Mouse (Mus musculus): ENCODE data around the gene Ckap2l.
A peak's percentile ranks its signal among the peaks of the same experiment; 100 is the strongest.

Gene Ckap2l

DNA sequence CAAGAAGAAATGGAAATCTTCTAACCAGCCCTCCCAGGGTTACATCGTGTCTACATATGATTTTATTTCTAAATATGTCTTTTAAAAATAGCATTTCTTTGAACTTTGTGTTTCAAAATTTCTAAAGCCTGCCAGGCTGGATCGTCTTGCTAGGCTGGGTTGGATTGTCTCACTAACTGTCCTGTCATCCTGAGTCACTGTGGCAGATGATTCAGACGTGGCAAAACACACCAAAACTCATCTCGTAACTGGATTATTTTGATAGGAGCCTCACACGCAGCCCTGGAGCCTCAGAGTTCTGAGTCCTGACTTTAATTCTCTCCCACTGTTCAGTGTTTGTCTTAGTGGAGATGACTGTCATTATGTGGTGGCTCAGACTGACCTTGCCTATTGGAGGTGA lies 33.9 kb downstream of the Ckap2l start:
- DNase-seq (ENCODE audit: low read depth, low spot score): no peak

DNA sequence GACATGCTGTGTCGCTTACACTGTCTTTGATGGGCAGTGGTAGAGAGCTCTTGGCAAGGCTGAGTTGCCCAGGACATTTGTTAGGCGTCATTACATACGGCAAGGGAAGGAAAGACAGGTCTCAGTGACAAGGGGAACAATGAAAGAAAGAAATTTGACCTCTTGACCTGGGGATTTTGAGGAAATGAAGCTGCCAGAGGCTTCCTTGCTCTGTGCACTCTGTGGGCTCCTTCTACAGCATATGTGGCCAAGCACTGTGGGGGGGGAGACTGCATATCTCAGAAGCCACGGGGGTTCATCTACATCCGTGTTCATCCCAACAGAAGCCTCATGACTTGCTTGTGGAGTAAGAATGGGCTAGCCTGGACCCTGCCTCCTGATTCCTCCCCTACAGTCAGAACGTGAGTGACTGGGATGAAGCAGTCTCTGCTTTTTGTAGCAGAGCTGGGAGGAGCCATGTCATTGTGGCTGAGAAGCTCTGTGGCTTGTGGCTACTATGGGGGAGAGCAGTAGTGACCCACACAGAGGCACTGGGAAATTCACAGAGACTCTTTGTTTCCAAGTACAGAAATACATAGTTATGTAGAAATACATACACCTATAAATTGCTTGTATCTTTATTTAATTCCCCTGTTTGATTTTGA lies 35.7 kb downstream of the Ckap2l start:
- no peak for DNase-seq (ENCODE audit: low read depth, low spot score)

DNA sequence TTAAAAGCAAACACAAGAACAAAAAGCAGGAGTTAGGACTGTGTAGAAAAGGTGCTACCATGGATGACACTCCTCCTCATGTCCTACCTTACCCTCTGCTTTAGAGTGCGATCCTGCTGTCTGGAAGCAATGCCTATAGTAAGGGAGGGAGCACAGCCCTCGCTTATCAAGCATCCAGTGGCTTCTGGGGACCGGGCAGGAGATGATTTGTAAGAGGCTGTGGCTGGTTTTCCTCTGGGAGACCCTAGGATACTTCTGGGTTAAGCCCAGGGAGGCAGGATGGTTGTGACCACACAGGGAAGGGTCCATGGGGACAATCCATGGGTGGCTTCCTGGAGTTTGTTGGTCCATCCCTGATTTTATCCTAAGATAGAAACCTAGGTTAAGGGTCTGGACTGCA lies 36.4 kb downstream of the Ckap2l start:
- no peak for DNase-seq (ENCODE audit: low read depth, low spot score)

DNA sequence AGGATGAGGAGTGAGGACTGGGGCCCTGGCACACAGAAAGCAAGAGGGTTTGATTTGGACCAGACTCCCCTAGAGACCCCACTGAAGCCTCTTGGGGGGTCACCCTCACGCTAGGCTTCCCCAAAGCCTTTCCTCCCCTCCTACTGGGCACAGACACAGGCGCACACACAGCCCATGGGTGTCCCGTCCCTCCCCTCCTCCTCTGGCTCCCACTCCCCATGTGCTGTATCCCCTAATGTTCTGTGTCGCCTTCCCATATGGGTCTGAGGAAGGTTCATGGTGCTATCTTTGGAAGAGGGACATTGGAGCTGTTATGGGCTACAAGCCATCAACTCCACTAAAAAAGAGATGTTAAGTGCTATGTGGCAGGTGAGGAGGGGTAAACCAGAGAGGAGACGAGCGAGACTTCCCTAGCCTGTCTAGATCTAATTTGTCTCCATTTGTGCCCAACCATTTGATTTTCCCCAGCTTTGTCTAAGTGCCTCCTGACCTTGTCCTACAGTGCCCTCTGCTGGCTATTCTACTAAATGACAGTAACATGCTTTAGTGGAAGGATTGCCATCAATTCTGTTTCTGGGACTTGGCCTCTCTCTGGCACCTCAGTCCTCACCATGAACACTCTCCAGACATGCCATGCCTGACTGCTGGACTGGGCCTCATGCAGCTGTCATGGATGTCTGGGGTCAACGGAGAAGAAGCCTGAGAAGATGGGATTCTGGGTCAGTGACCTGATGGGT lies 38.4 kb downstream of the Ckap2l start:
- DNase-seq (ENCODE audit: low read depth, low spot score): peak; percentile 87

DNA sequence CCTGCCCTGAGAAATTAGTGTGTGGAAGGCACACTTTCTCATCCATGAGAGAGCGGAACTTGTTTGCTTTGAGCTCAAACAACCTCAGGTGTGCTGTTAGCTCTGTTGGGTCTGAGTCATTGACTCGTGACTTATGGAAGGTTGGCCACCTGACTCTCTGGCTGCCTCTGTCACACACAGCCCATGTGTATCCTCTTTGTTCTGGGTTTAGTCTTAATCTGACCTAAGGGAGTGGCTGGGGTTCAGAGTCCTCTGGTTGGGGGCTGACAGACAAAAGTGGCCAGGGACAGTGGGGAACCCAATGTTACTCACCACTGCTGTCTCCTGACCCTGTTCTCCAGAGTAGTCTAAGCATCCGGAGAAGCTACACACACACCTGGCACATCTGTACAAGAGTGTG lies 39.0 kb downstream of the Ckap2l start:
- no peak for DNase-seq (ENCODE audit: low read depth, low spot score)

DNA sequence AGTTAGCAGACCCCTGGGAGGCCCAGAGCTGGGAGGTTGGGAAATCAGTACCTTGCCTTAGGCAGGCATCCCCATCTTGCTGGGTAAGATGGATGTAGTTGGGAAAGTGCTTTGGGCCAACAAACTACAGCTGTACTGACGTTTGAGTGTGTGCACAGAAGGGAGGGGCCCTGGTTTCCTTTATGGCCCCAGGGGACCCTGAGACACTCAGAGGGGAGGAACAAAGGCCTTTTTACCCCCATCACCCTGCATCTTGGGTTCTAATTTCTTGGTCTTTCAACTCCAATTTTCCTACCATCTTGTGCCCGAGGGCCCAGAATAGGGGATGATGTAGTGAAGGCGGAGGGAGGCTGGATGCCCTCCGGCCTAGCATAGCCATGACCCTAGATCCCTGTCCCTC lies 41.0 kb downstream of the Ckap2l start:
- no peak for DNase-seq (ENCODE audit: low read depth, low spot score)

DNA sequence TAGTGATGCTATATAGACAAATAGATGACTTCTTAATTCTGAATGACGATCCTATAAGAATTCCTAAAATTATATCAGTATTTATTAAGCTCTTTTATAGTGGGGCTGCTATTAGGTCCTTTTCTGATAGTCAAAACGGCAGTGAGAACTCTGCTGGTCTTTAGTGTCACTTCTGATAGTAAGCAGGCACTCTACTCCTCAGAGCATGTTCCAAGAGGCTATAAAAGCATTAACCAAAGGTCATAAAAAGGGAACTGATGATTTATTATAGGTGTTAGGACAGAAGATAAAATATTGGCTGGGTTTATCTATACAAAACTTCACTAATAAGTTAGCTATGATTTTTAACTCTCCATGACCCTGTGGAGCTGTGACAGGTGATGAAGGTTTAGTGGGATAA lies 42.9 kb downstream of the Ckap2l start:
- no peak for DNase-seq (ENCODE audit: low read depth, low spot score)

DNA sequence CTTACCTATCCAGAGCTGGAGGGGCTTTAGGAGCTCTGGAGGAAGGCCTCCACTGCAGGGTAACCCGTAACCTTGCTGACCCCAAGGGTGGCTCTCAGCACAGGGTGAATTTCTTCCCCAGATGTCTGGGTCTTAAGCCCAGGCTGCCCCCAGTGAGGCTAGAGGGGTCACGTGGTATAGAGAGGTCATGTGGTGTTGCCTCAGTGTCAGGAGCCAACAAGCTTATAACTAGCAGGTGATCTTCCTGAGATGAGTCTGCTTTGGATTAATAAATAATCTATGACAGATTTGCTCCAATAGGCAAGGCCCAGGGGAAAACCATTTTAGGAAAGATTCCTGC lies 43.4 kb downstream of the Ckap2l start:
- no peak for DNase-seq (ENCODE audit: low read depth, low spot score)

DNA sequence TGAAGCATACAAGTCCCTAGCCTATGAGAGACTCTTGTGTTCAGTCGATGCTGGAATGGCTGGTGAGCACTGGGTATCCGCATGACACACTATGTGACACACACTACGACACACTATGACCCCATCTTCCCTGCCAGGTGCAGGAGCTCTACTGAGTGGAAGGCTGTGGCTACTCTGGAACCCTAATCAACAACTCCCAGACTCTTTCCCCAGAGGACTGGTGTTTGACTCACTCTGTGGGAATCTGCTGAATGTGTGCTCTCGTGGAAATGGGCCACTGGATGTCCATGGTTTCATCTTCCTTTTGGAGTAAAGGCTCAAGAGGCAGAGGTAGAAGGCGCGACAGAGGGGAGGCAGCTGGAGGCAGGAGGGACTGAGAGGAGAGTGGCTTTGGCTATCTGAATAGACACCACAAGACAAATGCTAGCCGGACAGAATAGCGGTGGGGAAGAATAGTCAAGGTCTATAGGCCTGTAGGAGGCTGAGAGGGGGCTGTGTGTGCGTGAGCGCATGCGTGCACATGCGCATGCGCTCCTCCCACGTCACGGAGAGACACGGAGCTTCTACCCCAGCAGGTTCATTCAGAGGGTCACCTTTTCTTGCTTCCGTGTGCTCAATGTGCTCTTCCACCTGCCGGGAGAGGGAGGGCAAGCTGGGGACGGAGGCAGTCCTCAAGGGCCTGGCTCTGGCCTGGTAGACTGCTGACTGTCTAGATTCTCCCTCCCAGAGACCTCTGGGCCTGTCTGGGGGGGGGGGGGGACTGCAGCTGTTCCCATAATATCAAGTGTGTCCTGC lies 44.0 kb downstream of the Ckap2l start:
- no peak for DNase-seq (ENCODE audit: low read depth, low spot score)

DNA sequence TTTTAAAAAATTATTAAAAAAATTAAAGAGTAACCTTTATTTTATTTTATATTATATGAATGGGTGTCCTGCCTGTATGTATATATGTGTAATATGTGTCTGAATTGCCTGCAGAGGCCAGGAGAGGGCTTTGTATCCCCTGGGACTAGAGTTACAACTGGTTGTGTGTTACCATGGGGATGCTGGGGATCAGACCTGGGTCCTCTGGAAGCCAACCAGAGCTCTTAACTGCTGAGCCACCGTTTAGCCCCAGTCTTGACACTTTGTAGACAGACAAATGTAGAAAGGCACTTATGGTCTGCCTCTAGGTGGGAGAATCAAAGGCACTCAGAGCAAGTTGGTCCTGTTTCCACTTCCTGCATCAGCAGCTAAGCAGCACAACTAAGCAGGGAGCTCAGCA lies 47.7 kb downstream of the Ckap2l start:
- DNase-seq (ENCODE audit: low read depth, low spot score): no peak

DNA sequence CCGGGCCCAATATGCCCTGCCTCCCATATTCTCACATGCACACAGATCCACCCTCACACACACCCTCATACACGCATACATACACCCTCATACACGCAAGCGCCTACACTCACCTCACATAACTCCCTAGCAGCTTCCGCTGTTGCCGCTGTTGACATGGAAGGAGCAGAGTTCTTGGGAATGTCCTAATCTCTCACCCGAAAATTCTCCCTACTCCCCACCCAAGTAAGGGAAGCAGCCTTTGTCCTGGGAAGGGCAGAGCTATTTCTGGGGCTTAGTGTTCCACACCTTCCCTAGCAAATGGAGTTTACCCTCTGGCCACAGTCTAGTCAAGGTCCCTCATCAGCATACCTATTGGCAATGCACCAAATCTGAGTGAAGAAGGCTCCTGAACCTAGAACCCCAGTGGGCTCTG lies 49.3 kb downstream of the Ckap2l start:
- DNase-seq (ENCODE audit: low read depth, low spot score): no peak

DNA sequence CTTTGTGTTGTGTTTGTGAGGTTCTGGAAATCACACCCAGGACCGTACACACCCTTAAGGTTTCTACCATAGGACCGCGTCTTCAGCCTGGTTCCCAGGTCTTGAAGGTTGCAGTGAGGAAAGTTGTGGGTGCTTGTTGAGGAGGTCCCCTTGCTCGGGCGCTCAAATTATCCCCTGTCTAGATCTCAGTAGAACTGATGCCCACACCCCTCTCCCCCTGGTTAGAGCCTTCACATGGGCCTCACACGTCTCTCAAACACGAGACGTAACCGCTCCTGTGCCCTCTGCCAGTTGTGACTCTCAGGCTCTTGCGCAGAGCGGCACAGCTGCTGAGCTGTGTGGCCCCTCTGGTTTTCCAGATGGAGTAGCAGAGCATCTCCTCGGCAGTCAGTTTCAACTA lies 50.1 kb downstream of the Ckap2l start:
- DNase-seq (ENCODE audit: low read depth, low spot score): no peak

DNA sequence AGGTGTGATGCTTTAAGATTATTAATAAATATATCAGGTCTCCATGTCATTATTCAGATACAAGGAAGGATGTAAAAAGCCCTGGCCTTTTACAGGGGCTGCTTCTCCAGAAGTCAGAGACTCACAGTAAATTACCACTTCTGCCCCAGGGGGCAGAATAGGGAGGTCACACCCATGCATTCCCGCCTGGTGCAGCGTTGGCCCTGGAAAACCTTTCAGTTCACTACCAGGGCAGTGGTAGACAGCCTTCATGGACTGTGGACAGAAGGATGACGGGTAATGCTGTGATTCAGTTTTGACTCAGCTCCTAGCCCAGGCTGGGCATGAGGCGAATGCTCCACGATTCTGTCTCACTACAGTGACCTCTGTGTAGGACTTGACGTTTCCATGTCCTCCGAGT lies 50.6 kb downstream of the Ckap2l start:
- DNase-seq (ENCODE audit: low read depth, low spot score): no peak

DNA sequence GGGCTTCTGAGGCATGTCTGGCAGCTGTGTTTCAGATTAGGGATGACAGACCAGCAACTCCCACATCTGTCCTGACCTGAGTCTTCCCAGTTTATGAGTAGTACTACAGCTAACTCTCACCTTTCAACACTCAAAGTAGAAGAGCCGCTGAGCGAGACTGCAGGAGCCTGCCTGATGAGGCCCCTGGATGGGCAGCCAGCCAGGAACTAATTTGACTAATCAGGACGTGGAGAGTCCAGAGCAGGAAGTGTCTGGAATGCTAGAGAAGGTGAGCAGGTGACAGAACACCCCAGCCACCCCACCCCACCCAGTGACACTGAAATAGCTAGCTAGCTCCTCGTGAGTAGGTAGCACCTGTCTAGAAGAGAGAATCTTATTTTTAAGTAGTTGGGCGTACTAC lies 51.4 kb downstream of the Ckap2l start:
- DNase-seq (ENCODE audit: low read depth, low spot score): no peak

DNA sequence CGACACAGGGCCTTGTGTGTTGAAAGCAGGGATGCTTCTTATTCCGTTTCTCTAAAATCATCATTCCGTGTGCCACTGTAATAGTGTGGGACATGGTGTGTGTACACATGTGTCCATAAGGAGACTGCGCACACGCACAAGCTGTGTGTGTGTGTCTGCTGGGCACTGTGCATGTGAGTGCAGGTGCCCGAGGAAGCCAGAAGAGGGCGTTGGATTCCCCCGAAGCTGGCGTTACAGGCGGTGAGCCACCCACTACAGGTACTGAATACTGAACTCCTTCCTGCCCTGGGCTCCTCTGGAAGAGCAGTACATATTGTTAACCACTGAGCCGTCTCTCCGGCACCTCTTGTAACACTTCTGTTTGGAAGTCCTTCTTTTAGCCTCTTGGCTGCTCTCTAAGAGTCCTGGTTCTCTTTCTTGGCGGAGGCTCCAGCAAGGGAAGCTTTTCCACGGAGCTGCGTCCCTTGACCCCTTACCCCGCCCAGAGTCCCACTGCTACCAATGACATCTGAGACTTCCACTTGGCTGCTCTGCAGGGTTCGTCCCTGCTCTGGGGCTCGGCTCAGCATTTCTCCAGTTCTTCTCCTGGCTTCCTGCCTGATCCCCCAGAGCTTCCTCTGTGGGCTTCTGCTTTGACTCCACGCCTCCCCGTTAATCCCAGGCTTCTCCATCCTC lies 52.4 kb downstream of the Ckap2l start:
- no peak for DNase-seq (ENCODE audit: low read depth, low spot score)

DNA sequence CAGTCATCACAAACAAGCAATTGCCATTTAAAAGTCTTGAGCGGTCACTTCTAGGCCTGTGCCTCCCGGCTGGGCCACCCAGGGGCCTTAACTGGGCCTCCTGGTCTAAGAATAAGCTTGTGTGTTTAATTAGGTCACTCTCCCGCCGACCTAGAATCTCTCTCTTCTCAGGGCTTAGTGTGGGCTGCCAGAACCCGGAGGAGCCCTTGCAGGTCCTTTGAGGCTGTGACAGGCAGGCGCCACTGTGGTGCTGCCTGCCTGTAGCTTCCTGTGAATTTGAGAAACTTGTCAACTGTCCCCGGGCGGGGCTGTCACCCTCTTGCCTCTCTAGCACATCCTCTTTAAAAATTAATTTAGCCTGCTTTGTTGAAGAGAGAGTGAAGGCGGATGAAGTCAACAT lies 53.2 kb downstream of the Ckap2l start:
- DNase-seq (ENCODE audit: low read depth, low spot score): no peak

DNA sequence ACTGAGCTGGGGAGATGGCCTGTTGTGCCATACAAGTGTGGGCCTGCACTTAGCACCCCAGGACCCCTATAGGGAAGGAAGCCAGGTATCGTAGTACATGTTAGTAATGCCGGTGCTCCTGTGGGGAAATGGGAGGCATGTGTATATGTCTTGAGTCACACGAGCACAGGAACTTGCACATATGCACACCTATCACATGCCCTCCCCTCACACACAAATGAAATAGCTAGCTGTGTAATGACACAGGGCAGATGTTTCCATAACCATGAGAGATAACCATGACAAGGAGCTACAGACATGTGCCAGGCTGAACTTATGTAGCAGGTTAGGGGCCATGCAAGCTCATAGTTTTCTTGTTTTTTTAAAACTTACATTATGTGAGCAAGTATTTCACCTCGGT lies 54.0 kb downstream of the Ckap2l start:
- DNase-seq (ENCODE audit: low read depth, low spot score): no peak

DNA sequence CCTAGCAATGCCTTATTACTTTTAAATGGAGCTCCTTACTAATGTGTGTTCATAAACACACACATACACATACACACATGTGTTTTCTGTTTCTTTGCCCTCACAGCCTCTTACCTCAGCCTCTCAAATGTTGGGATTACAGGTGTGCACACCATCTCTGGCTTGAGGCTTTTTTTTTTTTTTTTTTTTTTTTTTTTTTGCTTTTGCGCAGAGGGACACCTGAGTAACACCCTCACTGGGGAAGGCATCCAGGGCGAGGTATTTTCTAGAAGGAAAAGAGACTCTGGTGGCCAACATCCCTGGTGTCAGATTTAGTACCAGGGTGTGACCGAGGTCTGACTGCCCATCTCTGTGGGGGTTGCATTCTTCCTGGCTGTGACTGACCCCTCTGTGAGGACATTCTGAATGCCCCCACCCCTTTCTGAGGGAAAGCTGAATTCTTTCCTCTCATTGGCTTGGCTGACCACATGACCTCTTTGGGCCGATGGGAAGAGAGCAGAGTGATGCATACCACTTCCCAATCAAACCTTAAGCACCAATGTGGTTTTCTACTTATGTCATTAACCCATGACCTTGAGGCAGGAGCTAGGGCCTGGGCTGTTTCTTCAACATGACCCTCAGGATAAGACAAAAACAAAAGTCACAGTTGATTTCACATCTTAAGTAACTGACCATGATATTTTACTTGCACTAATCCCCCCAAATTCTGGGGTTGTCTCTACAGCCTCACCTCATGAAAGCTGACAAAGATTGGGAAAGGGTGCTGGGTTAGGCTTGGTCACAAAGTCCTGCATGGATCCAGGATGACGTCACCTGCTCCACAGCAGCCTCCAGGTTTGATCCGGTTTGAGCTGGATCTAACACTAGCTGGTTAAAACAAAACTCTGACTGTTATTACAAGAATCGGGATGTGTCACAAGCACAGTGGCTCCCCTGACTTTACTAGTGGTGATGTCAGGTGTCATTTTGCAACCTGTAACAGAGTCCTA lies 54.9 kb downstream of the Ckap2l start:
- no peak for DNase-seq (ENCODE audit: low read depth, low spot score)

DNA sequence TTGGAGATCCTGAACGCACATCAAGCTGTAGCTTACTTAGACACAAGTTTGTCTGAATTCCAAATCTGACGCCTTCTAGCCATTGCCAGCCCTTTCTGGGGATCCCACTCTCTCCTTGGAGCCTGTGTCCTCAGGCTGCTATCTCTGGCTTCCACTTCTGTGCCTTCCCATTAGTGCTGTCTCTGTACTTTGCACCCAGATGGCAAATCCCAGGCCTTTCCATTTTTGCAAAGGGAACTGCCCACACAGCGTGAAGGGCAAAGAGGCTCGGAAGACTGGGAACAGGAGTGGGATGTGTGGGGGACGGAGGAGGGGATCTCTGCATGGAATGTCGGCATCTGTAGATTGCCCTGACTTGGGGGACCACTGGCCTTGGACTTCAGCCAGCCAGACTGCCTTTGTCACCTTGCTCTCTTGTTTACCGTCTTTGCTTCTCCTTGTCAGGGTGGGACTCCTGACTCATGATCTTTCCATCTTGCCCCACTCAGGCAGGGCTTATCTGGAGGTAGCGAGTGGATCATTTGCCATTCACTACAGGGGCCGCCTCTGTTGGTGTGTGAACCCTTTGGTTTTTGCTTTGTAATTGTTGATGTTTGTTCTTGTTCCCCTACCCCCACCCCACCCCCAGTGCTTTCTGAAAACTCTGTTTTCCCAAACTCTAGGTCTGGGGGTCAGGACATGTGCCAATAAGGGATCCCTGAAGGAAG lies 56.1 kb downstream of the Ckap2l start:
- no peak for DNase-seq (ENCODE audit: low read depth, low spot score)

DNA sequence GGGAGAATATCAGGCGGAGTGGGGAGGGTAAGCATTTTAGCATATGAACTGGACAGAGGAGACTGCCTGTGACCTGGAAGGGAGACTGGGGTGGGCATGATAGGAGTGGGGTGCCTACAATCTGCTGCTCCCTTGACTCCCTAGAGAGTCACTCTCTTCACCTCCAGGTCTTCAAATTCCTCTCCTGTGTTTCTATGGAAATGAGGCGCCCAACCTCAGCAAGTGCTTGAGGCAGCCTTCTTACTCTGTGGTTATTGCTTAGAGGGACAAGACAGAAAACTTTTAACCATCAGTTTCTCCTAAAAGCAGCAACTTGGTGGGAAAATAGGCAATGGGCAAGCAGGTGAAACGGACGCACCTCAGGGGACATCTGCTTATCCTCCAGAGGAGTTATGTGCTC lies 60.5 kb downstream of the Ckap2l start:
- DNase-seq (ENCODE audit: low read depth, low spot score): no peak

DNA sequence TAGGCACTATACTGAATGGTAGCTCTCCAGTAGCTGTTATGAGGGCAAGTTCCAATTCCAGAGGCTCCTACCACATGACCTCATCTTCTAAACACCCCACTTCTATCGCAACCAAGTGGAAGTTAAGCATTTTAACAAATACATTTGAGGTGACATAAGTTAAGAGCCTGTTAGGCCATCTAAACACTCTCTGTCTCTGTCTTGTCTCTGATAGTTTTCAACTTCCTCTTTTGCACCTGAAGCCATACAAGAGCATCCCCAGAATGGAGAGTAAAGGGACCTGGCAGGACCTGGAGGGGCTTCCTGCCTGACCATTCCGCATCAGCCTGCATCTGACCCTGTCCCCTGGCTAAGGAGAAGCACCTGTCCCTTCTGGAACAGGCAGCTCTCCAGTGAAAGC lies 62.3 kb downstream of the Ckap2l start:
- no peak for DNase-seq (ENCODE audit: low read depth, low spot score)

All from forelimb bud, embryonic 11.5 days (tissue).